Mouse (Mus musculus) lung, postnatal 10 days (tissue): ENCODE results near the gene Ccdc93.
A peak's percentile ranks its signal among the peaks of the same experiment; 100 is the strongest.

Source experiments
- DNase-seq: peaks from one replicate; pipeline ENCODE4 v3.0.0; 2021

The Ccdc93 gene

GRCm38 (mm10) chr1:121527600-121528398, 97.0 kb downstream of the Ccdc93 start:
- DNase-seq, result no peak

DNA sequence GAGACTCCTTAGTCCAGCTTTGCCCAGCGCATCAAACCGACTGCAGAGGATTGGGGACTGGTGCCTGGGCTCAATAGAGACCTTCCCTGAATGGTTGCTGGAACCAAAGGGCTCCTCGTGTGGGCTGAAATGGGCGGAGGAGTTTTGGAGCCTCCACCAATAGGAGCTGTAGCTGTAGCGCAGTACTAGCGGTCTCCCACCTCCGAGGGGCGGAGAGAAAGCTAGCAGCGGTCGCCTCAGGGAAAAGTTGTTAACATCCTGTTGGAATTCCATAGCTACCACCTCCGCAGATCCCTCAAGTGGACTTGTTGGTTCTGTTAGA, 97.5 kb downstream of the Ccdc93 start, which contains the start of gene Htr5b:
Htr5b (minus strand) TSS at position 67 of the 322 bp plus-strand sequence.
- peak; percentile 7 for DNase-seq

- DNase-seq, result no peak
Measured at GRCm38 (mm10) chr1:121529286-121529685, 98.4 kb downstream of the Ccdc93 start.

- DNase-seq, result no peak
Measured at GRCm38 (mm10) chr1:121531439-121531838, 100.6 kb downstream of the Ccdc93 start.

DNA sequence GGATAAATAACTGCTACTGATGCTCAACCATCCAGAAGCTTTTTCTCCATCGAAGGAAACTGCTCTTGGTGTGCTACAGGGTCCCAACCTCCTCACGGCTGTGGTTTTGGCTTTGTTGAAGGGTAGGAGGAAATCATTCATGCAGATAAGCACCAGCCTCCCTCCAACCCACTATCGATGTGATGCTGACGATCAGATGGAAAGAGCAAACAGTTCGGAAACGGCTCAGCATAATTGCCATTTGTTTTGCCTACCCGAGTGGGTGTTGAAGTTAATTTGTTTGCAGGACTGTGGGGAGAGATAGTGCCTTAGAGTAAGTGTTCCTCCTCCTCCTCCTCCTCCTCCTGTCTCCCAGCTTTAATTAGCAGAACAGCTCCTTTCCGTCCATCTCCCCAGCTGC, 109.5 kb downstream of the Ccdc93 start:
- no peak for DNase-seq

DNA sequence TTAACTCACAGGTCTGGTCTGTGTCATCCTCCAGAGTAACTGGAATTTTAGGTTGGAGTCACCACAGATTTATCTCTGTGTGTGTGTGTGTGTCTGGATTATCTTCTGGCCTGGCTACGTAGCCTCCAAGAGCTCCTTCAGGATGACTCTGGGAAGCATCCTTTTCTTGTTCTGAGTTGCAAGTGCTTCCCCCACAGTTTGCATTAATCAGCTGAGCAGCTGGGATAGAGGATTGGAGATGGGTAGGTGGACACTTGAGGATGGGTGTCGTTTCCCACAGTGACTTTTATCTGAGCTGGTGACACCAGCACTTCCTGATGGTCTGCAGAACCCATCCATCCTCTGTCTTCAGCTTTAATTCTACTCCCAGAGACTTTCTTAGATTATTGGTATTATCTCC, 116.0 kb downstream of the Ccdc93 start:
- DNase-seq, result no peak

GRCm38 (mm10) chr1:121548667-121549066, 117.8 kb downstream of the Ccdc93 start:
- no peak for DNase-seq

DNA sequence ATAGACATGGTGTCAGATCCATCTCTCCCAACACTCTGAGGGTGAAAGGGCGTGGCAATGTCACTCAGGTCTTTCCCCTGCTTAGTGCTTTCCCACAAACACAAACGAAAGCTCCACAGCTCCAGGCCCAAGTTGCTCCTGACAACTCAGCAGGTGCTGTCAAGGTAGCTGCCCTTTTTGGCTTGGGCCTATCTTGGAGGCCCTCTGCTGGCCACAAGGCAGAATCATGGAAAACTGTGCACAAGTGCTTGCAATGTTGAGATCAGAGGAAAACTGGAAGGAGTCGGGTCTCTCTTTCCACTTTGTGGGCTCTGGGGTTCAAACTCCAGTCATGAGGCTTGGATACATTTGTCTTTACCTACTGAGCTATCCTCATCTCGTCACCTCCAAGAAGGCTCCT, 118.6 kb downstream of the Ccdc93 start:
- no peak for DNase-seq

DNA sequence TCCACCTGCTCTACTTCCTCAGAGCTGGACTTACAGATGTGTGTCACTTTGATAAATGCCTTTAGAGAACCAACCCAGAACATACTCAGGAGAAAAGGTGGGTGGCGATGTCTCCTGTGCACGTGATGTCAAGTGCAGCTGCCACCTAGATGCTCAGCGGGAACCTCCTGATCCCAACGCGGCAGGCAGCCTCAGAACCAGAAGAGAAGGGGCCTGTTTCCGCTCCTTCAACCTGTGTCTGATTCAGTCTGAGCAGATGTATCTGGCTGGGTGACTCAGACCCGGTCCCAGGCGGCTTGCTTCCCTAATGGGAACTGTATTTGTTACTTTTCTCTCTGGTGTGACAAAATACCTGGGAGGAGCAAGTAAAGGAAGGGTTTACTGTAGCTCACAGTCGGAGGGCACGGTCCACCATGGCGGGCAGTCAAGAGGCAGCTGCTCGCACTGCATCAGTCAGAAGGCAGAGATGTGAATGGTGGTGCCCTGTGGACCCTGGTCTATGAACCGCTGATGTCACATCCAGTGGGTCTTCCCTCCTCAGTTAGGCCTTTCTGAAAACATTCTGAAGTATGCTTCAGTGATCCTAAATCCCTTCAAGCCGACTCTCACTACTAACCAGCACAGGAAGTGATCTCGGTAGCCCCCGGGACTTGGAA, 120.1 kb downstream of the Ccdc93 start:
- no peak for DNase-seq

GRCm38 (mm10) chr1:121551457-121551835, 120.6 kb downstream of the Ccdc93 start:
- DNase-seq, result no peak
